Mouse (Mus musculus) MEL (cell line): Measurements from ENCODE around the gene Lmf2.

Source experiments
- CHD1 ChIP-seq: IDR thresholded peaks from 2 replicates; pipeline ENCODE4 v1.6.1; 2012; ENCODE audit warnings: low read depth, mild to moderate bottlenecking, inconsistent platforms, low read length, improper control_type of control experiment
- CTCF ChIP-seq, 3 experiments: IDR thresholded peaks in 2 of 3; conservative IDR thresholded peaks in 1 of 3; 2 replicates each; pipeline ENCODE4 v1.5.1; 2011 to 2012; ENCODE audit warnings: low read length in 3 of 3, low read depth in 2 of 3, mild to moderate bottlenecking in 2 of 3, improper control_type of control experiment in 1 of 3, inconsistent platforms in 1 of 3, mixed read lengths in 1 of 3, moderate library complexity in 1 of 3; ENCODE audit not compliant: control insufficient read depth in 1 of 3, insufficient read depth in 1 of 3, poor library complexity in 1 of 3, severe bottlenecking in 1 of 3
- ELF1 ChIP-seq: IDR thresholded peaks from 2 replicates; pipeline ENCODE4 v1.6.1; 2014; ENCODE audit warnings: low read depth, mild to moderate bottlenecking, inconsistent platforms, low read length, improper control_type of control experiment, moderate library complexity
- GATA1 ChIP-seq: IDR thresholded peaks from 2 replicates; pipeline ENCODE4 v1.6.1; 2011; ENCODE audit warnings: low read depth, low read length, improper control_type of control experiment
- MAX ChIP-seq: IDR thresholded peaks from 2 replicates; pipeline ENCODE4 v1.6.1; 2011; ENCODE audit warnings: low read length, improper control_type of control experiment
- POLR2A ChIP-seq, 2 experiments: IDR thresholded peaks; 2 replicates each; pipeline ENCODE4 v1.6.1; 2011 to 2012; ENCODE audit warnings: low read length in 2 of 2, mild to moderate bottlenecking in 2 of 2, control low read depth in 1 of 2, improper control_type of control experiment in 1 of 2, low read depth in 1 of 2, moderate library complexity in 1 of 2; ENCODE audit not compliant: control insufficient read depth in 1 of 2, insufficient read depth in 1 of 2, poor library complexity in 1 of 2
- POLR2AphosphoS5 ChIP-seq: IDR thresholded peaks from 2 replicates; pipeline ENCODE4 v1.6.1; 2012; ENCODE audit warnings: low read depth, borderline replicate concordance, mild to moderate bottlenecking, inconsistent platforms, low read length, moderate library complexity, mixed read lengths
- UBTF ChIP-seq: IDR thresholded peaks from 2 replicates; pipeline ENCODE4 v1.6.1; 2012; ENCODE audit warnings: low read depth, mild to moderate bottlenecking, inconsistent platforms, low read length, improper control_type of control experiment, moderate library complexity, borderline replicate concordance; ENCODE audit not compliant: insufficient read depth
- ZKSCAN1 ChIP-seq: IDR thresholded peaks from 2 replicates; pipeline ENCODE4 v1.6.1; 2012; ENCODE audit warnings: low read depth, mild to moderate bottlenecking, inconsistent platforms, low read length, improper control_type of control experiment, moderate library complexity

DNA sequence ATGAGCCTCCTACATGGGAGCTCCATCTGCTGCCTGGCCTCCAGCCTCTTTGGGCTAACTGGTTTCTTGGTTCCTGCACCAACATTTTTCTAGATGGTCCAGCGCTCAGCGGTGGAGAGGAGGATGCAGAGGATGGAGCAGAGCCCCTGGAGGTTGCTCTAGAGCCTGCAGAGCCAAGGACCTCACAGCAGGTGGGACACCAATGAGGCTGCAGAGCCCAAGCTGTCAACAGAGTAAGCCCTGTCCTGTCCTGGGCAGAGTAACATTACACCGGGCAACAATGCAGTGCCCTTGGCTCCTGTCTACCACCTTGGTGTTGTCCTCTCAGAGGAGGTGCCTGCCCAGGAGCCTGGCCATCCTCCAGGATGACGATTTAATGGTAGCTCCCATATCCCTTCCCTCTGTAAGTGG, 9.7 kb upstream of the Lmf2 start:
- TF ChIP-seq POLR2A (IDR thresholded peaks at IDR 0.05; ENCODE audit: control insufficient read depth in 1 of 2, insufficient read depth in 1 of 2, low read depth in 1 of 2, low read length in 2 of 2, poor library complexity in 1 of 2) (no peak), ELF1 (no peak), MAX (no peak), ZKSCAN1 (no peak), CTCF (IDR thresholded peaks at IDR 0.05 in 2 of 3, conservative IDR thresholded peaks at IDR 0.05 in 1 of 3; ENCODE audit: control insufficient read depth in 1 of 3, insufficient read depth in 1 of 3, low read depth in 2 of 3, low read length in 3 of 3, poor library complexity in 1 of 3, severe bottlenecking in 1 of 3) (no peak), UBTF (no peak), POLR2AphosphoS5 (no peak), CHD1 (no peak), GATA1 (no peak)
